Mouse (Mus musculus): ENCODE results near the gene Cmah. TPM values are rescaled to one million over a fixed set of nuclear protein-coding genes. Genes with fewer than 3 reads are reported as not detected.

The Cmah gene
- polyA plus RNA-seq, 1 experiment, result 0.34 TPM

GRCm38 (mm10) chr13:24443763-24444347 lies 116.7 kb downstream of the Cmah start:
- Histone ChIP-seq H3K79me2 (ENCODE audit: control insufficient read depth, insufficient read depth) (no peaks in the 10 kb centered on the region), H3K4me3 (no peak overlapping the region), H3K36me3 (ENCODE audit: control insufficient read depth, insufficient read depth) (no peaks in the 10 kb centered on the region), H3K4me2 (ENCODE audit: low read depth) (no peak overlapping the region), H3ac (ENCODE audit: control insufficient read depth, insufficient read length) (no peak overlapping the region), H3K27me3 (ENCODE audit: control insufficient read depth, insufficient read depth, insufficient read length) (peaks cover 3% of the 10 kb centered on the region)
- TF ChIP-seq TCF3 (IDR thresholded peaks at IDR 0.05; ENCODE audit: insufficient read length, low read depth), result no peak
- TF ChIP-seq TCF12 (IDR thresholded peaks at IDR 0.05; ENCODE audit: insufficient read depth, poor library complexity, severe bottlenecking), result no peak
- no peak for TF ChIP-seq MYOD1 (IDR thresholded peaks at IDR 0.05; ENCODE audit: control insufficient read depth in 1 of 3, insufficient read length in 2 of 3, low read depth in 2 of 3)
- TF ChIP-seq USF1 (IDR thresholded peaks at IDR 0.05; ENCODE audit: low read depth), result no peak
- TF ChIP-seq REST (IDR thresholded peaks at IDR 0.05; ENCODE audit: insufficient read depth, insufficient read length), result no peak
- no peak for TF ChIP-seq E2F4 (IDR thresholded peaks at IDR 0.05; ENCODE audit: insufficient read depth)
- TF ChIP-seq POLR2A (IDR thresholded peaks at IDR 0.05; ENCODE audit: insufficient read length, low read depth), result no peak
- TF ChIP-seq MAX (IDR thresholded peaks at IDR 0.05; ENCODE audit: low read depth), result no peak
- no peak for TF ChIP-seq POLR2AphosphoS2 (IDR thresholded peaks at IDR 0.05; ENCODE audit: insufficient read length, low read depth)
- TF ChIP-seq CEBPB (IDR thresholded peaks at IDR 0.05; ENCODE audit: insufficient read depth, poor library complexity, severe bottlenecking), result no peak
- TF ChIP-seq SRF (IDR thresholded peaks at IDR 0.05; ENCODE audit: control insufficient read depth, insufficient read length, low read depth), result no peak

DNA sequence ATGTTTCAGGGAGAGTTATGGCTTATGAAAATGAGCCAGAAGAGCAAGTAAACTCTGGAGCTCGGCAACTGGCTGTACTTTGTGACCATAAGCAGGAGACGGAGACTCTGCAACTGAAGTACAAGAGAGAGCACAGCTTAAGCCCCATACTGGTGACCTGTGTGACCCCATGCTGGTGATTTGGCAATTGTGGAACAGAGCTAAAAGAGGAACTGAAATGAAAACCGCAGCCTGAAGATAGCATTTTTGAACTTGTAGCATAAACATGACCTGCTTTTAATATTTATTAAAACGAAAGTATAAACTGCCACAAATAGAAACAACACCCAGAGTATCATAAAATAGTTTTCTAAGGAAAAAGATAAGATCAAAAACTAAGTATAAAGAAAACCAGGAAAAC lies 117.5 kb downstream of the Cmah start:
- H3K36me3 ChIP-seq (ENCODE audit: control insufficient read depth, insufficient read depth), result no peaks in the 10 kb centered on the region
- H3K79me2 ChIP-seq (ENCODE audit: control insufficient read depth, insufficient read depth), result no peaks in the 10 kb centered on the region
- no peak overlapping the region for H3ac ChIP-seq (ENCODE audit: control insufficient read depth, insufficient read length)
- no peak overlapping the region for H3K4me2 ChIP-seq (ENCODE audit: low read depth)
- TF ChIP-seq REST (IDR thresholded peaks at IDR 0.05; ENCODE audit: insufficient read depth, insufficient read length) (no peak), E2F4 (IDR thresholded peaks at IDR 0.05; ENCODE audit: insufficient read depth) (no peak), MYOD1 (IDR thresholded peaks at IDR 0.05; ENCODE audit: control insufficient read depth in 1 of 3, insufficient read length in 2 of 3, low read depth in 2 of 3) (no peak), CEBPB (IDR thresholded peaks at IDR 0.05; ENCODE audit: insufficient read depth, poor library complexity, severe bottlenecking) (no peak), SRF (IDR thresholded peaks at IDR 0.05; ENCODE audit: control insufficient read depth, insufficient read length, low read depth) (no peak), MYOG (IDR thresholded peaks at IDR 0.05; ENCODE audit: control insufficient read depth in 1 of 3, insufficient read depth in 1 of 3, insufficient read length in 2 of 3, low read depth in 2 of 3) (no peak), USF1 (IDR thresholded peaks at IDR 0.05; ENCODE audit: low read depth) (no peak), TCF12 (IDR thresholded peaks at IDR 0.05; ENCODE audit: insufficient read depth, poor library complexity, severe bottlenecking) (no peak), MAX (IDR thresholded peaks at IDR 0.05; ENCODE audit: low read depth) (no peak), POLR2A (IDR thresholded peaks at IDR 0.05; ENCODE audit: insufficient read length, low read depth) (no peak), POLR2AphosphoS2 (IDR thresholded peaks at IDR 0.05; ENCODE audit: insufficient read length, low read depth) (no peak), TCF3 (IDR thresholded peaks at IDR 0.05; ENCODE audit: insufficient read length, low read depth) (no peak)
- H3K27me3 ChIP-seq (ENCODE audit: control insufficient read depth, insufficient read depth, insufficient read length), result no peaks in the 10 kb centered on the region
- no peak overlapping the region for H3K4me3 ChIP-seq

DNA sequence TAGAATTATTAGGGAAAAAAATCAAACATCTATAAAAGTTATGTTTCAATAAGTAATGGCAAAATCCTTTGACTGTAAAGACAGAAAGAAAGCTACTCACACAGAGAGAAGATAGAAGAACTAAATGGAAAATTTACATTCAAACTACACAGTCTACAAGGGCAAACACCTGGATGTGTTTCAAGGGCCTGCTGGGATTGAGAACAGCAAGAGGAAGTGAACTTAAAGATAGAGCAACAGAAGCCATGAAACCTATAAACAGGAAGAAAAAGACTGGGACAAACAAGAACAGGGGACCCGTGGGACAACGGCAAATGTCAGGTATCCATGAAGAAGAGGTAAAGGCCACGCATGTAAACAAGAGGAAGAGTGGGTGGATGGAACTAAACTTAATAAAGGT lies 118.0 kb downstream of the Cmah start:
- Histone ChIP-seq H3ac (ENCODE audit: control insufficient read depth, insufficient read length) (no peak overlapping the region), H3K79me2 (ENCODE audit: control insufficient read depth, insufficient read depth) (no peaks in the 10 kb centered on the region), H3K27me3 (ENCODE audit: control insufficient read depth, insufficient read depth, insufficient read length) (no peaks in the 10 kb centered on the region), H3K4me2 (ENCODE audit: low read depth) (no peak overlapping the region), H3K36me3 (ENCODE audit: control insufficient read depth, insufficient read depth) (no peaks in the 10 kb centered on the region), H3K4me3 (no peak overlapping the region)
- TF ChIP-seq TCF12 (IDR thresholded peaks at IDR 0.05; ENCODE audit: insufficient read depth, poor library complexity, severe bottlenecking) (no peak), SRF (IDR thresholded peaks at IDR 0.05; ENCODE audit: control insufficient read depth, insufficient read length, low read depth) (no peak), CEBPB (IDR thresholded peaks at IDR 0.05; ENCODE audit: insufficient read depth, poor library complexity, severe bottlenecking) (no peak), POLR2AphosphoS2 (IDR thresholded peaks at IDR 0.05; ENCODE audit: insufficient read length, low read depth) (no peak), MYOD1 (IDR thresholded peaks at IDR 0.05; ENCODE audit: control insufficient read depth in 1 of 3, insufficient read length in 2 of 3, low read depth in 2 of 3) (no peak), POLR2A (IDR thresholded peaks at IDR 0.05; ENCODE audit: insufficient read length, low read depth) (no peak), MAX (IDR thresholded peaks at IDR 0.05; ENCODE audit: low read depth) (no peak), E2F4 (IDR thresholded peaks at IDR 0.05; ENCODE audit: insufficient read depth) (no peak), TCF3 (IDR thresholded peaks at IDR 0.05; ENCODE audit: insufficient read length, low read depth) (no peak), USF1 (IDR thresholded peaks at IDR 0.05; ENCODE audit: low read depth) (no peak), REST (IDR thresholded peaks at IDR 0.05; ENCODE audit: insufficient read depth, insufficient read length) (no peak), MYOG (IDR thresholded peaks at IDR 0.05; ENCODE audit: control insufficient read depth in 1 of 3, insufficient read depth in 1 of 3, insufficient read length in 2 of 3, low read depth in 2 of 3) (no peak)

DNA sequence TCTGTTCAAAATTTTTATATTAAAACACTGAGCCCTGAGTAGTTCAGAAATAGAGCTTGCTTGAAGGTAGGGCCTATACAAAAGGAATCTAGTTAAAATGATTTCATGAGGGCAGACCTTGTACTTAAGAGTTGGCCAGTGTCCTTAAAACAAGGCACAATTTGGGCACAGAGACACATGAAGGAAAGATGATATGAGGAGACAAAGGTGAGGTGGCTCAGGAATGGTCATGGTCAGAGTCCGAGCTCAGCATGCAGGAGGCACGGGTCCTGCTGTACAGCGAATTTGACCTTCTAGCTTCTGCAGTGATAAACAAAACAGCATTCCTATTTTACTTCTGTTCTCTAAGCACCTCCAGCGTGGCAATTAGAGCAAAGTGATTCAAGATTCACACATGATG lies 118.9 kb downstream of the Cmah start:
- no peak overlapping the region for H3ac ChIP-seq (ENCODE audit: control insufficient read depth, insufficient read length)
- H3K27me3 ChIP-seq (ENCODE audit: control insufficient read depth, insufficient read depth, insufficient read length), result no peaks in the 10 kb centered on the region
- no peak overlapping the region for H3K4me3 ChIP-seq
- H3K79me2 ChIP-seq (ENCODE audit: control insufficient read depth, insufficient read depth), result no peaks in the 10 kb centered on the region
- H3K36me3 ChIP-seq (ENCODE audit: control insufficient read depth, insufficient read depth), result no peaks in the 10 kb centered on the region
- H3K4me2 ChIP-seq (ENCODE audit: low read depth), result no peak overlapping the region
- TF ChIP-seq TCF3 (IDR thresholded peaks at IDR 0.05; ENCODE audit: insufficient read length, low read depth) (no peak), E2F4 (IDR thresholded peaks at IDR 0.05; ENCODE audit: insufficient read depth) (no peak), MAX (IDR thresholded peaks at IDR 0.05; ENCODE audit: low read depth) (no peak), MYOD1 (IDR thresholded peaks at IDR 0.05; ENCODE audit: control insufficient read depth in 1 of 3, insufficient read length in 2 of 3, low read depth in 2 of 3) (no peak), CEBPB (IDR thresholded peaks at IDR 0.05; ENCODE audit: insufficient read depth, poor library complexity, severe bottlenecking) (no peak), SRF (IDR thresholded peaks at IDR 0.05; ENCODE audit: control insufficient read depth, insufficient read length, low read depth) (no peak), REST (IDR thresholded peaks at IDR 0.05; ENCODE audit: insufficient read depth, insufficient read length) (no peak), POLR2AphosphoS2 (IDR thresholded peaks at IDR 0.05; ENCODE audit: insufficient read length, low read depth) (no peak), TCF12 (IDR thresholded peaks at IDR 0.05; ENCODE audit: insufficient read depth, poor library complexity, severe bottlenecking) (no peak), USF1 (IDR thresholded peaks at IDR 0.05; ENCODE audit: low read depth) (no peak), MYOG (IDR thresholded peaks at IDR 0.05; ENCODE audit: control insufficient read depth in 1 of 3, insufficient read depth in 1 of 3, insufficient read length in 2 of 3, low read depth in 2 of 3) (no peak), POLR2A (IDR thresholded peaks at IDR 0.05; ENCODE audit: insufficient read length, low read depth) (no peak)

Measured in myocyte (in vitro differentiated cells).